Mouse (Mus musculus) heart, embryonic 14.5 days (tissue): Measurements from ENCODE around the gene Pdia4. TPM values are rescaled to one million over a fixed set of nuclear protein-coding genes. Genes with fewer than 3 reads are reported as not detected.
A peak's percentile ranks its signal among the peaks of the same experiment; 100 is the strongest.

ENCODE experiments used
- ATAC-seq: fragments of 200-750 bp; cut with Nextera tagmentation; 2 replicates; pipeline ENCODE4 v1.8.0; 2017; ENCODE audit warnings: low read depth, moderate TSS enrichment; ENCODE audit not compliant: insufficient number of reproducible peaks, insufficient read depth, low FRiP score
- H3K27ac ChIP-seq, 2 experiments: fragments of 200-500 bp in 1 of 2; fragments of 300-500 bp in 1 of 2; sonication (generic) in 1 of 2; replicated peaks in 1 of 2; 2 replicates each; pipeline ENCODE4 v1.5.1; 2012 to 2014; ENCODE audit warnings: low read depth in 2 of 2, low read length in 2 of 2, control low read depth in 1 of 2, mild to moderate bottlenecking in 1 of 2, mixed read lengths in 1 of 2; ENCODE audit not compliant: control insufficient read depth in 1 of 2, insufficient read depth in 1 of 2
- H3K27me3 ChIP-seq: fragments of 300-500 bp; sonication (generic); 2 replicates; pipeline ENCODE4 v1.6.1; 2014; ENCODE audit warnings: mild to moderate bottlenecking, low read length, control low read depth; ENCODE audit not compliant: control insufficient read depth, insufficient read depth
- H3K36me3 ChIP-seq: fragments of 300-500 bp; sonication (generic); 2 replicates; pipeline ENCODE4 v1.6.1; 2014; ENCODE audit warnings: mild to moderate bottlenecking, control low read depth, low read length, mixed read lengths; ENCODE audit not compliant: control insufficient read depth, insufficient read depth
- H3K4me1 ChIP-seq, 2 experiments: fragments of 200-500 bp in 1 of 2; fragments of 300-500 bp in 1 of 2; sonication (generic) in 1 of 2; 2 replicates each; pipeline ENCODE4 v1.6.1; 2012 to 2014; ENCODE audit warnings: low read length in 2 of 2, control low read depth in 1 of 2, mixed read lengths in 1 of 2; ENCODE audit not compliant: control insufficient read depth in 2 of 2, insufficient read depth in 2 of 2
- H3K4me2 ChIP-seq: fragments of 300-500 bp; sonication (generic); 2 replicates; pipeline ENCODE4 v1.6.1; 2014; ENCODE audit warnings: mild to moderate bottlenecking, low read length
- H3K4me3 ChIP-seq, 2 experiments: fragments of 200-500 bp in 1 of 2; fragments of 300-500 bp in 1 of 2; sonication (generic) in 1 of 2; 2 replicates each; pipeline ENCODE4 v1.5.1; 2012 to 2014; ENCODE audit warnings: low read length in 2 of 2, mild to moderate bottlenecking in 2 of 2, control low read depth in 1 of 2, low read depth in 1 of 2, moderate library complexity in 1 of 2; ENCODE audit not compliant: control insufficient read depth in 1 of 2, insufficient read depth in 1 of 2
- H3K9ac ChIP-seq: fragments of 300-500 bp; sonication (generic); 2 replicates; pipeline ENCODE4 v1.6.1; 2014; ENCODE audit warnings: mild to moderate bottlenecking, low read length
- H3K9me3 ChIP-seq: fragments of 300-500 bp; sonication (generic); 2 replicates; pipeline ENCODE4 v1.6.1; 2016; ENCODE audit warnings: low read length, control low read depth; ENCODE audit not compliant: control insufficient read depth
- WGBS: fragments of 180-500 bp; shearing (Covaris S2); extraction: QIAGEN DNeasy Blood & Tissue Kit; methylation state at CpG from one replicate; pipeline ENCODE4 v1.1.7; 2014; 5-methylcytosine and 5-hydroxymethylcytosine counted together
- polyA plus RNA-seq: library from polyadenylated mRNA; unstranded; fragments of >200 nt; fragmentation: Nextera tagmentation; extraction: Ambion mirVana; gene quantifications from 2 replicates; pipeline ENCODE4 v1.2.1, GENCODE M21; 2014

Gene Pdia4
- polyA plus RNA-seq, 1 experiment from 2014 or later, result 149 TPM

GRCm38 (mm10) chr6:47793284-47793683 is 19.9 kb downstream of the Pdia4 start:
- Histone ChIP-seq H3K27ac (no peak overlapping the region), H3K9ac (no peak overlapping the region)
- WGBS, result 59% methylated on average over 5 of the region's 5 CpGs

GRCm38 (mm10) chr6:47792533-47792932 is 20.7 kb downstream of the Pdia4 start:
- no peak for ATAC-seq
- Histone ChIP-seq H3K4me3 (no peak overlapping the region), H3K4me2 (no peak overlapping the region), H3K36me3 (peaks cover 31% of the 10 kb centered on the region), H3K4me1 (peaks cover 0 to 3% of the 10 kb centered on the region in 2 experiments; a peak in 1 of 4 replicates), H3K9me3 (no peaks in the 10 kb centered on the region), H3K27me3 (no peaks in the 10 kb centered on the region), H3K9ac (no peak overlapping the region), H3K27ac (no peak overlapping the region)
- WGBS, result 86% methylated on average over 2 of the region's 2 CpGs

More at GRCm38 (mm10) chr6:47793284-47793683, 19.9 kb downstream of the Pdia4 start:
- ATAC-seq, result no peak
- Histone ChIP-seq H3K4me2 (no peak overlapping the region), H3K27me3 (no peaks in the 10 kb centered on the region), H3K4me1 (peaks cover 0 to 3% of the 10 kb centered on the region in 2 experiments; a peak in 1 of 4 replicates), H3K36me3 (peaks cover 38% of the 10 kb centered on the region), H3K4me3 (no peak overlapping the region), H3K9me3 (no peaks in the 10 kb centered on the region)

- WGBS, result 40% methylated on average over 2 of the region's 2 CpGs
- H3K9ac ChIP-seq, result no peak overlapping the region
- ATAC-seq, result no peak
- H3K4me1 ChIP-seq, result peaks cover 0 to 3% of the 10 kb centered on the region in 2 experiments; a peak in 1 of 4 replicates
- H3K4me2 ChIP-seq, result no peak overlapping the region
- H3K9me3 ChIP-seq, result no peaks in the 10 kb centered on the region
- no peaks in the 10 kb centered on the region for H3K27me3 ChIP-seq
- H3K27ac ChIP-seq, result no peak overlapping the region
- H3K4me3 ChIP-seq, result no peak overlapping the region
- H3K36me3 ChIP-seq, result peaks cover 14% of the 10 kb centered on the region
Measured at GRCm38 (mm10) chr6:47790745-47791144, 22.5 kb downstream of the Pdia4 start.

GRCm38 (mm10) chr6:47788821-47789220 is 24.4 kb downstream of the Pdia4 start:
- ATAC-seq, result no peak
- H3K27ac ChIP-seq, result peak overlapping the region; percentile 92 to 100
- H3K4me1 ChIP-seq, result peaks cover 0 to 3% of the 10 kb centered on the region in 2 experiments; a peak in 1 of 4 replicates
- H3K4me3 ChIP-seq, result peak overlapping the region; percentile 55 to 95; a peak in 3 of 4 replicates
- H3K9me3 ChIP-seq, result no peaks in the 10 kb centered on the region
- no peaks in the 10 kb centered on the region for H3K27me3 ChIP-seq
- peak overlapping the region; percentile 68 for H3K4me2 ChIP-seq
- 34% methylated on average over 3 of the region's 3 CpGs for WGBS
- H3K9ac ChIP-seq, result peak overlapping the region; percentile 83
- H3K36me3 ChIP-seq, result no peaks in the 10 kb centered on the region

GRCm38 (mm10) chr6:47787941-47788736 is 25.1 kb downstream of the Pdia4 start:
- Histone ChIP-seq H3K36me3 (no peaks in the 10 kb centered on the region), H3K27ac (peak overlapping the region; percentile 92 to 100), H3K9me3 (no peaks in the 10 kb centered on the region), H3K4me2 (peak overlapping the region; percentile 68), H3K9ac (peak overlapping the region; percentile 83), H3K4me1 (peaks cover 0 to 3% of the 10 kb centered on the region in 2 experiments; a peak in 1 of 4 replicates), H3K27me3 (no peaks in the 10 kb centered on the region), H3K4me3 (peak overlapping the region; percentile 55 to 95)
- WGBS, result 1% methylated on average over 18 of the region's 18 CpGs
- ATAC-seq, result peak; percentile 83

- ATAC-seq, result no peak
- peaks cover 0 to 8% of the 10 kb centered on the region in 2 experiments; a peak in 2 of 4 replicates for H3K4me1 ChIP-seq
- 74% methylated on average over 5 of the region's 5 CpGs for WGBS
- no peak overlapping the region for H3K9ac ChIP-seq
- no peak overlapping the region for H3K4me2 ChIP-seq
- no peak overlapping the region for H3K4me3 ChIP-seq
- H3K27ac ChIP-seq, result no peak overlapping the region
- H3K36me3 ChIP-seq, result no peaks in the 10 kb centered on the region
- H3K27me3 ChIP-seq, result no peaks in the 10 kb centered on the region
- H3K9me3 ChIP-seq, result no peaks in the 10 kb centered on the region
Measured at GRCm38 (mm10) chr6:47784707-47785412, 28.4 kb downstream of the Pdia4 start.

GRCm38 (mm10) chr6:47781091-47781968 is 31.9 kb downstream of the Pdia4 start:
- H3K27ac ChIP-seq, result peak overlapping the region; percentile 79 to 82
- H3K36me3 ChIP-seq, result no peaks in the 10 kb centered on the region
- no peaks in the 10 kb centered on the region for H3K9me3 ChIP-seq
- H3K27me3 ChIP-seq, result peaks cover 2% of the 10 kb centered on the region; the same call in 1 of the 2 replicates
- peak overlapping the region; percentile 62 for H3K4me2 ChIP-seq
- WGBS, result under 1% methylated on average over 21 of the region's 21 CpGs
- H3K4me3 ChIP-seq, result peak overlapping the region; percentile 51
- peak overlapping the region; percentile 72 for H3K9ac ChIP-seq
- ATAC-seq, result peak; percentile 66
- peaks cover 0 to 5% of the 10 kb centered on the region in 2 experiments; a peak in 2 of 4 replicates for H3K4me1 ChIP-seq
